Mouse (Mus musculus): ENCODE results near the gene Rad17. TPM values are rescaled to one million over a fixed set of nuclear protein-coding genes. Genes with fewer than 3 reads are reported as not detected.

The Rad17 gene
- total RNA-seq, 2 experiments from 2014 or later = 14.1 to 14.6 TPM

GRCm38 (mm10) chr13:100659864-100660456 is 9.1 kb upstream of the Rad17 start:
- Histone ChIP-seq H3K27ac (no peak overlapping the region), H3K4me3 (no peak overlapping the region)
- peak; percentile 84 for TF ChIP-seq CTCF (IDR thresholded peaks at IDR 0.05)
- peak in 1 of 2 experiments; percentile 43 for DNase-seq (ENCODE audit: extremely low spot score in 1 of 2, low spot score in 2 of 2)
- intact Hi-C loops (cut with DNase I) = no loop called here

- no peak for DNase-seq (ENCODE audit: extremely low spot score in 1 of 2, low spot score in 2 of 2)
- TF ChIP-seq CTCF (IDR thresholded peaks at IDR 0.05) = no peak
- no peak overlapping the region for H3K4me3 ChIP-seq
- no peak overlapping the region for H3K27ac ChIP-seq
- intact Hi-C loops (cut with DNase I) = no loop called here
Measured at GRCm38 (mm10) chr13:100658091-100658490, 7.2 kb upstream of the Rad17 start.

- DNase-seq (ENCODE audit: extremely low spot score in 1 of 2, low spot score in 2 of 2) = no peak
- TF ChIP-seq CTCF (IDR thresholded peaks at IDR 0.05) = no peak
- peak within 1 kb of the TSS; percentile 100 for H3K27ac ChIP-seq
- intact Hi-C loops (cut with DNase I) = loop anchor here (2.0 to 5.0 kb wide), 2 partner anchors 81 to 549 kb away; partner anchors contain the start of gene Cdk7
- H3K4me3 ChIP-seq = peak within 1 kb of the TSS; percentile 93
Measured at GRCm38 (mm10) chr13:100651439-100652186, 762 bp upstream of the Rad17 start, which contains the start of gene Taf9. Gene Taf9, plus strand, starts transcription at chr13:100651579.

GRCm38 (mm10) chr13:100648223-100648622 is 2.6 kb downstream of the Rad17 start:
- intact Hi-C loops (cut with DNase I) = no loop called here

GRCm38 (mm10) chr13:100642471-100643209 is 8.2 kb downstream of the Rad17 start:
- no peak overlapping the region for H3K4me3 ChIP-seq
- DNase-seq (ENCODE audit: extremely low spot score in 1 of 2, low spot score in 2 of 2) = no peak
- no peak overlapping the region for H3K27ac ChIP-seq
- TF ChIP-seq CTCF (IDR thresholded peaks at IDR 0.05) = no peak
- intact Hi-C loops (cut with DNase I) = no loop called here

More at GRCm38 (mm10) chr13:100648223-100648622, 2.6 kb downstream of the Rad17 start:
- no peak for DNase-seq (ENCODE audit: extremely low spot score in 1 of 2, low spot score in 2 of 2)
- Histone ChIP-seq H3K4me3 (no peak overlapping the region), H3K27ac (no peak overlapping the region)
- TF ChIP-seq CTCF (IDR thresholded peaks at IDR 0.05) = no peak

- Histone ChIP-seq H3K4me3 (no peak overlapping the region), H3K27ac (no peak overlapping the region)
- DNase-seq (ENCODE audit: extremely low spot score in 1 of 2, low spot score in 2 of 2) = no peak
- TF ChIP-seq CTCF (IDR thresholded peaks at IDR 0.05) = no peak
- intact Hi-C loops (cut with DNase I) = no loop called here
Measured at GRCm38 (mm10) chr13:100634106-100634691, 16.7 kb downstream of the Rad17 start.

- no peak for DNase-seq (ENCODE audit: extremely low spot score in 1 of 2, low spot score in 2 of 2)
- H3K27ac ChIP-seq = no peak overlapping the region
- intact Hi-C loops (cut with DNase I) = loop anchor here (10.0 kb wide), 1 partner anchor 193 kb away; no protein-coding TSS in a partner anchor
- H3K4me3 ChIP-seq = no peak overlapping the region
- no peak for TF ChIP-seq CTCF (IDR thresholded peaks at IDR 0.05)
Measured at GRCm38 (mm10) chr13:100622241-100622640, 28.6 kb downstream of the Rad17 start.

- H3K4me3 ChIP-seq = no peak overlapping the region
- intact Hi-C loops (cut with DNase I) = loop anchor here (10.0 kb wide), 1 partner anchor 503 kb away; no protein-coding TSS in a partner anchor
- TF ChIP-seq CTCF (IDR thresholded peaks at IDR 0.05) = no peak
- no peak for DNase-seq (ENCODE audit: extremely low spot score in 1 of 2, low spot score in 2 of 2)
- H3K27ac ChIP-seq = no peak overlapping the region
Measured at GRCm38 (mm10) chr13:100617583-100617982, 33.3 kb downstream of the Rad17 start.

- peak within 1 kb of the TSS; percentile 67 for H3K27ac ChIP-seq
- peak within 1 kb of the TSS; percentile 57 for H3K4me3 ChIP-seq
- intact Hi-C loops (cut with DNase I) = loop anchor here (1.0 to 10.0 kb wide), 2 partner anchors 124 to 502 kb away; partner anchors contain the start of gene Gtf2h2
- peak; percentile 42 to 50 for DNase-seq (ENCODE audit: extremely low spot score in 1 of 2, low spot score in 2 of 2)
- TF ChIP-seq CTCF (IDR thresholded peaks at IDR 0.05) = no peak; the same call in 1 of the 2 replicates
Measured at GRCm38 (mm10) chr13:100616181-100617087, 34.4 kb downstream of the Rad17 start, which contains the start of gene Marveld2. Gene Marveld2, minus strand, starts transcription at chr13:100616971.

GRCm38 (mm10) chr13:100612903-100613302 is 37.9 kb downstream of the Rad17 start:
- no peak for DNase-seq (ENCODE audit: extremely low spot score in 1 of 2, low spot score in 2 of 2)
- TF ChIP-seq CTCF (IDR thresholded peaks at IDR 0.05) = peak; percentile 13
- Histone ChIP-seq H3K4me3 (no peak overlapping the region), H3K27ac (no peak overlapping the region)
- intact Hi-C loops (cut with DNase I) = loop anchor here (10.0 kb wide), 1 partner anchor 498 kb away; no protein-coding TSS in a partner anchor

All from left cerebral cortex, adult 2 months (tissue).